Mouse (Mus musculus) kidney, adult 2 months (tissue): ENCODE measurements at regions not wholly inside any gene's neighbourhood (a gene's known extent, or its start where the extent isn't known, plus 50 kb on each side); places are given as distances from the start of the nearest gene placed in this dataset.

Source experiments
- CTCF ChIP-seq: fragments of 200-500 bp; conservative IDR thresholded peaks from 2 replicates; pipeline ENCODE4 v1.5.1; 2011; ENCODE audit warnings: low read depth, mild to moderate bottlenecking, control low read depth, low read length, moderate library complexity, mixed read lengths; ENCODE audit not compliant: insufficient read depth, insufficient read length
- POLR2A ChIP-seq: fragments of 200-500 bp; IDR thresholded peaks from one replicate; pipeline ENCODE4 v1.6.1; 2011; ENCODE audit warnings: low read depth, low read length, control low read depth

DNA sequence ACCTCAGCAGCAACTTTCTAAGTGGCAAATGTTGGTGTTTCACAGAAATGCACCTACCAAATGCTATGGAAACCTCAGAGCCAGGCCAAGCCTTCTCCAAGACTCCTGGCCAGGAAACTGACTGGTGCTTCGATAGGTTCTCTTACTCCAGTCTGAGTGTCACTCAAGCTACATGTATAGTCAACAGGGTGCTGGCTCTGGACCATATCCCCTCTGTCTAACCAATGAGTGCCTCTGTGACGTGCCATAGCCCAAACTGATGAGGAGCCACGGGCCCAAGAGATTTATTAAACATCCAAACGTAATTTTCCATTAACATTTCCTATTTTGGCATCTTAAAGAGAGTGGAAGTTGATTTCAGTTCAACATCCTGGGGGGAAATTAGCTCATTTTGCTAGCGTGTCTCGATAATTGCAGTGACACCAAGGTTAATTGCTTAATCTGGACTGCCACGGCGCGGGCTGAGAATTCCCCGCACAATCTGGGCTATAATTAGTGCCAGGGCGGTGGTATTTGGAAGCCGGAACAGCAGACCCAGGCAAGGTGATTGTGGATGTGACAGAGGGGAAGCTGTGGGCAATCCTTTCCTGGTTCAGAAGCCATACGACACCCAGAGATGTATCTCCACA lies 94.5 kb upstream of the Zdhhc25 start:
- TF ChIP-seq CTCF (no peak), POLR2A (no peak)
